Mouse (Mus musculus) lung, embryonic 16.5 days (tissue): ENCODE data around the gene Asap3. TPM values are rescaled to one million over a fixed set of nuclear protein-coding genes. Genes with fewer than 3 reads are reported as not detected.

ENCODE experiments used
- ATAC-seq: fragments of 200-750 bp; cut with Nextera tagmentation; 2 replicates; pipeline ENCODE4 v1.8.0; 2017; ENCODE audit warnings: low read depth, mild to moderate bottlenecking, moderate library complexity
- H3K27ac ChIP-seq: fragments of 300-500 bp; sonication (generic); 2 replicates; pipeline ENCODE4 v1.5.1; 2014; ENCODE audit warnings: mild to moderate bottlenecking, control low read depth, low read length
- H3K27me3 ChIP-seq: fragments of 300-500 bp; sonication (generic); 2 replicates; pipeline ENCODE4 v1.6.1; 2014; ENCODE audit warnings: low read depth, low read length, mixed read lengths; ENCODE audit not compliant: control insufficient read depth, insufficient read depth
- H3K36me3 ChIP-seq: fragments of 300-500 bp; sonication (generic); 2 replicates; pipeline ENCODE4 v1.6.1; 2014; ENCODE audit warnings: low read length; ENCODE audit not compliant: control insufficient read depth, insufficient read depth
- H3K4me1 ChIP-seq: fragments of 300-500 bp; sonication (generic); replicated peaks from 2 replicates; pipeline ENCODE4 v1.6.1; 2014; ENCODE audit warnings: low read length, mixed read lengths; ENCODE audit not compliant: control insufficient read depth, insufficient read depth
- H3K4me2 ChIP-seq: fragments of 300-500 bp; sonication (generic); 2 replicates; pipeline ENCODE4 v1.6.1; 2014; ENCODE audit warnings: low read depth, low read length, control low read depth
- H3K4me3 ChIP-seq: fragments of 300-500 bp; sonication (generic); 2 replicates; pipeline ENCODE4 v1.5.1; 2014; ENCODE audit warnings: mild to moderate bottlenecking, low read length, control low read depth
- H3K9ac ChIP-seq: fragments of 300-500 bp; sonication (generic); 2 replicates; pipeline ENCODE4 v1.6.1; 2014; ENCODE audit warnings: low read length, control low read depth
- H3K9me3 ChIP-seq: fragments of 300-500 bp; sonication (generic); 2 replicates; pipeline ENCODE4 v1.6.1; 2016; ENCODE audit warnings: low read length; ENCODE audit not compliant: control insufficient read depth
- WGBS: fragments of 180-500 bp; shearing (Covaris S2); extraction: QIAGEN DNeasy Blood & Tissue Kit; methylation state at CpG from one replicate; pipeline ENCODE4 v1.1.7; 2014; 5-methylcytosine and 5-hydroxymethylcytosine counted together
- polyA plus RNA-seq: library from polyadenylated mRNA; unstranded; fragments of >200 nt; fragmentation: Nextera tagmentation; extraction: Ambion mirVana; gene quantifications from 2 replicates; pipeline ENCODE4 v1.2.1, GENCODE M21; 2015

The Asap3 gene
- polyA plus RNA-seq, 1 experiment from 2014 or later = 8.2 TPM

DNA sequence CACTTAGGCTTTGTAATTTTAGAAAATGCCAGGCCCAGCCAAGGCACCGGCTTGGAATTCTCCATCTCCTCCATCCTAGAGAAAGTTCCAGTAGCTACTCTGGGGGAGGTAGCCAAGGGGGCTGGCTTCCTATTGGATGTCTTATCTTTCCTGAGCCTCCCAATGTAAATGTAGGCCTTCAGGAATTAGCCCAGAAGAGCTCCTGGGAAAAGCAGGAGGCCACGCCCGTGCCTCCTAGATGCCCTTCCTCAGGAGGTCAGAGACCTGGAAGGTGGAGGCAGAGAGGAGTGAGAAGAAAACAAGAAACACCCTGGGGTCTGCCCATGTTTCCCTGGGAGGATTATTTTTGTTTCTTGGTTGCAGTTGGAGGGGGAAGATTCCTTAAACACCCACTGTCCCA, 12.6 kb upstream of the Asap3 start:
- Histone ChIP-seq H3K4me1 (peaks cover 5% of the 10 kb centered on the region), H3K4me2 (no peak overlapping the region), H3K4me3 (no peak overlapping the region), H3K9ac (no peak overlapping the region), H3K27me3 (no peaks in the 10 kb centered on the region), H3K9me3 (no peaks in the 10 kb centered on the region), H3K27ac (no peak overlapping the region), H3K36me3 (peaks cover 8% of the 10 kb centered on the region)
- 65% methylated on average over 3 of the region's 3 CpGs for WGBS
- no peak for ATAC-seq

GRCm38 (mm10) chr4:136195029-136195428, 11.1 kb upstream of the Asap3 start:
- no peak overlapping the region for H3K4me2 ChIP-seq
- peaks cover 5% of the 10 kb centered on the region for H3K4me1 ChIP-seq
- no peaks in the 10 kb centered on the region for H3K9me3 ChIP-seq
- peak; percentile 74 for ATAC-seq
- H3K27ac ChIP-seq = peak overlapping the region; percentile 64
- H3K27me3 ChIP-seq = no peaks in the 10 kb centered on the region
- no peak overlapping the region for H3K4me3 ChIP-seq
- WGBS = 17% methylated on average over 7 of the region's 7 CpGs
- H3K36me3 ChIP-seq = peaks cover 8% of the 10 kb centered on the region
- no peak overlapping the region for H3K9ac ChIP-seq

- H3K27ac ChIP-seq = peak overlapping the region; percentile 64
- no peak overlapping the region for H3K9ac ChIP-seq
- H3K9me3 ChIP-seq = no peaks in the 10 kb centered on the region
- no peak for ATAC-seq
- H3K4me2 ChIP-seq = no peak overlapping the region
- WGBS = 44% methylated on average over 9 of the region's 9 CpGs
- no peaks in the 10 kb centered on the region for H3K27me3 ChIP-seq
- no peak overlapping the region for H3K4me3 ChIP-seq
- peaks cover 5% of the 10 kb centered on the region for H3K4me1 ChIP-seq
- peaks cover 8% of the 10 kb centered on the region for H3K36me3 ChIP-seq
Observed at GRCm38 (mm10) chr4:136195629-136196028, 10.5 kb upstream of the Asap3 start.

DNA sequence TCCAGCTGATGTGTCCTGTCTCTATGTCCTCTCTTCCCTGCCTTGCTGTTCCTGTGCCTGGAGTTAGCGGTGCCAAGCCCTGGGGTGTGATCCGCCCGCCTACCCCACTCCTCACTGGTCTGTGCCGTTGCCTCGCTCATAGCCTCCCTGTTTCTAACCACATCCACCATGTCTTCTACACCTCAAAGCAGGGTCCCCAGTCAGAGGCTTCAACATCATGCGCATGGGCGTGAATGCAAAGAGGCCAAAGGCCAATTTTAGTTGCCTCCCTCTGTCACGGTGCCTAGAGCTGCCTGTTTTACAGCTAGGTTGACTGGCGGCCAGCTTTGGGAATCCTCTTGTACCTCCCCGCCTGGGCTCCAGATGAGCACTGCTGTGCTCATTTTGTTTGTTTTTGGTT, 10.0 kb upstream of the Asap3 start:
- WGBS = 86% methylated on average over 10 of the region's 10 CpGs
- H3K36me3 ChIP-seq = peaks cover 8% of the 10 kb centered on the region
- peak overlapping the region; percentile 64; the same call in 1 of the 2 replicates for H3K27ac ChIP-seq
- no peaks in the 10 kb centered on the region for H3K27me3 ChIP-seq
- H3K4me3 ChIP-seq = no peak overlapping the region
- H3K4me2 ChIP-seq = no peak overlapping the region
- no peak for ATAC-seq
- peaks cover 5% of the 10 kb centered on the region for H3K4me1 ChIP-seq
- no peaks in the 10 kb centered on the region for H3K9me3 ChIP-seq
- no peak overlapping the region for H3K9ac ChIP-seq

GRCm38 (mm10) chr4:136198846-136199245, 7.3 kb upstream of the Asap3 start:
- Histone ChIP-seq H3K4me1 (peaks cover 5% of the 10 kb centered on the region), H3K27ac (no peak overlapping the region), H3K27me3 (no peaks in the 10 kb centered on the region), H3K36me3 (no peaks in the 10 kb centered on the region), H3K9ac (no peak overlapping the region), H3K9me3 (no peaks in the 10 kb centered on the region), H3K4me3 (no peak overlapping the region), H3K4me2 (no peak overlapping the region)
- 74% methylated on average over 7 of the region's 7 CpGs for WGBS
- no peak for ATAC-seq

DNA sequence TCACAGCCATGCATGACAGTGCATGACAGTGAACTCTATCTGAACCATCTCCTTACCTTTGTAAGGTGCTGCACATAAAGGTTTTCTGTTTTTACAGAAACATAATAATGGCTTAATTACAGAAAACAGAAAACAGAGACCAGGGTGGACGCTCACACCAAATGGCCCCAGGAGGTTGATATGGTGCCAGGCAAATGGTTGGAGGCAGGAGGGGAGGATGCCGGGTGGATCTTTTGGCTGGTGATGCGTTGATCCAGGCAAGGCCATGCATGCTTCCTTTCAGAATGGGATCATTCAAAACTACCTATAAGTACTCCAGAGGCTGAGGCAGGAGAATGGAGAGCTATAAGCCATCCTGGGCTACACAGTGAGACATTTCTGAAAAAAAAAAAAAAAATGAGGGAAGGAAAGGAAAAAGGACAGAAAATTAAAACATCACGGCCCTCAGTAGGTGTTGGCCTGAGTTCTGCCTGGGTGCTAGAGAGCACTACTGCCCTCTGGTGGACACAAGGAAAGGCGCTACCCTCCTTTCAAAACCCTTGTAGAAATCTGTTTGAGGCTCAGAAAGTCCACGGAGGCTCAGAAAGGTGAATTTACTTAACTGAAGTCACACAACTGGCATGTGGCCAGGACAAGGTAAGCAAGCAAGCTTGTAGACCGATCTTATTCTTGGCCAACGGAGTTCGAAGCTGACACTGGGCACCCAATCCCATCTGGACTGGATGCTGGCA, 6.4 kb upstream of the Asap3 start:
- Histone ChIP-seq H3K27me3 (no peaks in the 10 kb centered on the region), H3K27ac (no peak overlapping the region), H3K9me3 (no peaks in the 10 kb centered on the region), H3K4me1 (peaks cover 2% of the 10 kb centered on the region; the same call in 1 of the 2 replicates), H3K9ac (no peak overlapping the region), H3K4me3 (no peak overlapping the region), H3K4me2 (no peak overlapping the region), H3K36me3 (no peaks in the 10 kb centered on the region)
- WGBS = 26% methylated on average over 9 of the region's 9 CpGs
- ATAC-seq = no peak

- H3K9me3 ChIP-seq = no peaks in the 10 kb centered on the region
- no peak overlapping the region for H3K4me2 ChIP-seq
- H3K27ac ChIP-seq = no peak overlapping the region
- H3K4me3 ChIP-seq = no peak overlapping the region
- 5% methylated on average over 9 of the region's 9 CpGs for WGBS
- no peaks in the 10 kb centered on the region for H3K36me3 ChIP-seq
- peak; percentile 26; the same call in 1 of the 2 replicates for ATAC-seq
- no peak overlapping the region for H3K9ac ChIP-seq
- H3K27me3 ChIP-seq = no peaks in the 10 kb centered on the region
- peaks cover 13% of the 10 kb centered on the region for H3K4me1 ChIP-seq
Observed at GRCm38 (mm10) chr4:136202509-136202908, 3.7 kb upstream of the Asap3 start.

DNA sequence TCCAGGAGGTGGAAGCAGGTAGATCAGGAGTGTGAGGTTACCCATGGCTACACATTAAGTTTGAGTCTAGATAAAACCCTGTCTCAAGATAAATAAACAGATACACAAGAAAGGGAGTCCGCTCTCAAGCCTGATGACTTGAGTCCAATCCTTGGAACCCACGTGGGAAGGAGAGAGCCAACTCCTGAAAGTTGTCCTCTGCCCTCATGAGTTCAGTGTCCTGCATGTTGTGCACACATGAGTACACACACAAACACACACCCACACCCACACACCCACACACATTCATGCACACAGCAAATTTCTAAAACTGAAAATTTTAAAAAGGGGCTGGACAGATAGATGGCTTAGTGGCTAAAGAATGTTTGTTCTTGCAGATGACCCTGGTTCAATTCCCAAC, 1.4 kb upstream of the Asap3 start:
- H3K4me1 ChIP-seq = peaks cover 14% of the 10 kb centered on the region
- no peaks in the 10 kb centered on the region for H3K36me3 ChIP-seq
- ATAC-seq = no peak
- 53% methylated on average over 2 of the region's 2 CpGs for WGBS
- no peaks in the 10 kb centered on the region for H3K27me3 ChIP-seq
- H3K9me3 ChIP-seq = no peaks in the 10 kb centered on the region
- H3K9ac ChIP-seq = no peak overlapping the region
- H3K27ac ChIP-seq = no peak overlapping the region
- H3K4me2 ChIP-seq = no peak overlapping the region
- H3K4me3 ChIP-seq = no peak overlapping the region

GRCm38 (mm10) chr4:136206943-136207342, 778 bp downstream of the Asap3 start:
- 6% methylated on average over 6 of the region's 6 CpGs for WGBS
- ATAC-seq = peak; percentile 2; the same call in 1 of the 2 replicates
- peak overlapping the region; percentile 98 for H3K4me2 ChIP-seq
- no peaks in the 10 kb centered on the region for H3K9me3 ChIP-seq
- H3K27ac ChIP-seq = peak overlapping the region; percentile 73
- H3K4me3 ChIP-seq = peak overlapping the region; percentile 71
- peak overlapping the region; percentile 88 for H3K9ac ChIP-seq
- no peaks in the 10 kb centered on the region for H3K27me3 ChIP-seq
- H3K4me1 ChIP-seq = peaks cover 14% of the 10 kb centered on the region
- no peaks in the 10 kb centered on the region for H3K36me3 ChIP-seq
